Mouse (Mus musculus) midbrain, embryonic 13.5 days (tissue): ENCODE data around the gene Hoxa3. TPM values are rescaled to one million over a fixed set of nuclear protein-coding genes. Genes with fewer than 3 reads are reported as not detected.

Experiments used
- microRNA counts: library from miRNA; unstranded; fragments of <30 nt; microRNA quantifications from one replicate; lab custom pipeline; 2016
- microRNA-seq: library from miRNA; unstranded; fragments of <30 nt; microRNA quantifications from one replicate; pipeline ENCODE4, GENCODE M21; 2016
- polyA plus RNA-seq: library from polyadenylated mRNA; unstranded; fragments of >200 nt; fragmentation: Nextera tagmentation; extraction: Ambion mirVana; gene quantifications from 2 replicates; pipeline ENCODE4 v1.2.1, GENCODE M21; 2015

Gene Hoxa3
- polyA plus RNA-seq, 1 experiment from 2014 or later = not detected

MicroRNAs within 50 kb of the gene (microRNA counts, 519-probe panel; counts per million panel counts)
- microRNA mmu-miR-196b (lab: Ali Mortazavi, UCI) = 110 counts per million, percentile 56 among the panel's probes with 10 or more counts

Small RNA genes within 50 kb of the gene (microRNA-seq; reads per million reads assigned to microRNA genes)
- 23.1 reads per million, percentile 36 among the genes with 10 or more reads in this experiment for gene Mir196b

Other genes starting within 250 kb of the Hoxa3 start
- 5.3 and 5.4 TPM in 2 replicates for gene Skap2, start 200.8 kb downstream of the Hoxa3 start, polyA plus RNA-seq
- gene Hoxa1, start 55.0 kb downstream of the Hoxa3 start, polyA plus RNA-seq = 0.07 and 0.09 TPM in 2 replicates
- 0.18 TPM in 1 of 2 replicates, not detected in the other for gene Hoxa2, start 48.5 kb downstream of the Hoxa3 start, polyA plus RNA-seq
- gene 5730596B20Rik, start 35.8 kb downstream of the Hoxa3 start, polyA plus RNA-seq = not detected in 2 replicates
- not detected in 2 replicates for gene Hoxa4, start 21.6 kb downstream of the Hoxa3 start, polyA plus RNA-seq
- 0.08 and 0.17 TPM in 2 replicates for gene Hoxa5, start 8.7 kb downstream of the Hoxa3 start, polyA plus RNA-seq
- gene Hoxa6, start 4.6 kb downstream of the Hoxa3 start, polyA plus RNA-seq = not detected in 2 replicates
- not detected in 2 replicates for gene Gm28308, start within 50 bp of the Hoxa3 start, polyA plus RNA-seq
- not detected in 2 replicates for gene Hoxa7, start 8.5 kb upstream of the Hoxa3 start, polyA plus RNA-seq
- not detected in 2 replicates for gene Hoxa9, start 17.8 kb upstream of the Hoxa3 start, polyA plus RNA-seq
- 0.30 TPM in 1 of 2 replicates, not detected in the other for gene Hoxa10, start 27.5 kb upstream of the Hoxa3 start, polyA plus RNA-seq
- gene Hoxa11, start 32.5 kb upstream of the Hoxa3 start, polyA plus RNA-seq = not detected in 2 replicates
- gene Hoxa13, start 47.5 kb upstream of the Hoxa3 start, polyA plus RNA-seq = not detected in 2 replicates
- gene Evx1, start 100.2 kb upstream of the Hoxa3 start, polyA plus RNA-seq = 0.50 and 0.93 TPM in 2 replicates